Mouse (Mus musculus) midbrain, embryonic 16.5 days (tissue): ENCODE data around the gene Foxg1. TPM values are rescaled to one million over a fixed set of nuclear protein-coding genes. Genes with fewer than 3 reads are reported as not detected.

ENCODE experiments used
- ATAC-seq: fragments of 200-750 bp; cut with Nextera tagmentation; 2 replicates; pipeline ENCODE4 v1.8.0; 2017; ENCODE audit warnings: moderate TSS enrichment
- H3K27ac ChIP-seq: fragments of 300-500 bp; sonication (generic); 2 replicates; pipeline ENCODE4 v1.5.1; 2014; ENCODE audit warnings: mild to moderate bottlenecking, low read length, mixed read lengths
- H3K27me3 ChIP-seq: fragments of 300-500 bp; sonication (generic); 2 replicates; pipeline ENCODE4 v1.6.1; 2014; ENCODE audit warnings: low read depth, low read length, mixed read lengths; ENCODE audit not compliant: control insufficient read depth, insufficient read depth
- H3K36me3 ChIP-seq: fragments of 300-500 bp; sonication (generic); 2 replicates; pipeline ENCODE4 v1.6.1; 2014; ENCODE audit warnings: mild to moderate bottlenecking, low read length, moderate library complexity, mixed read lengths; ENCODE audit not compliant: control insufficient read depth, insufficient read depth
- H3K4me1 ChIP-seq: fragments of 300-500 bp; sonication (generic); 2 replicates; pipeline ENCODE4 v1.6.1; 2014; ENCODE audit warnings: mild to moderate bottlenecking, low read length, mixed read lengths; ENCODE audit not compliant: control insufficient read depth, insufficient read depth
- H3K4me2 ChIP-seq: fragments of 300-500 bp; sonication (generic); 2 replicates; pipeline ENCODE4 v1.6.1; 2014; ENCODE audit warnings: mild to moderate bottlenecking, low read length, mixed read lengths
- H3K4me3 ChIP-seq: fragments of 300-500 bp; sonication (generic); 2 replicates; pipeline ENCODE4 v1.5.1; 2014; ENCODE audit warnings: low read depth, mild to moderate bottlenecking, low read length, moderate library complexity, mixed read lengths
- H3K9ac ChIP-seq: fragments of 300-500 bp; sonication (generic); 2 replicates; pipeline ENCODE4 v1.6.1; 2014; ENCODE audit warnings: low read depth, low read length, mixed read lengths
- H3K9me3 ChIP-seq: fragments of 300-500 bp; sonication (generic); replicated peaks from 2 replicates; pipeline ENCODE4 v1.6.1; 2014; ENCODE audit warnings: mild to moderate bottlenecking, low read length, mixed read lengths; ENCODE audit not compliant: control insufficient read depth, poor library complexity, severe bottlenecking
- WGBS: fragments of 180-500 bp; shearing (Covaris S2); extraction: QIAGEN DNeasy Blood & Tissue Kit; methylation state at CpG from one replicate; pipeline ENCODE4 v1.1.7; 2014; 5-methylcytosine and 5-hydroxymethylcytosine counted together
- polyA plus RNA-seq: library from polyadenylated mRNA; unstranded; fragments of >200 nt; fragmentation: Nextera tagmentation; extraction: Ambion mirVana; gene quantifications from 2 replicates; pipeline ENCODE4 v1.2.1, GENCODE M21; 2015

The Foxg1 gene
- polyA plus RNA-seq, 1 experiment from 2014 or later: 1.7 TPM

- Histone ChIP-seq H3K4me1 (peaks cover 10% of the 10 kb centered on the region), H3K4me2 (no peak overlapping the region), H3K9me3 (no peaks in the 10 kb centered on the region), H3K27me3 (peaks cover 37% of the 10 kb centered on the region), H3K9ac (no peak overlapping the region), H3K27ac (no peak overlapping the region), H3K36me3 (no peaks in the 10 kb centered on the region), H3K4me3 (no peak overlapping the region)
- WGBS: 21% methylated on average over 4 of the region's 4 CpGs
- no peak for ATAC-seq
Measured at GRCm38 (mm10) chr12:49397443-49398162, 15.1 kb downstream of the Foxg1 start.

DNA sequence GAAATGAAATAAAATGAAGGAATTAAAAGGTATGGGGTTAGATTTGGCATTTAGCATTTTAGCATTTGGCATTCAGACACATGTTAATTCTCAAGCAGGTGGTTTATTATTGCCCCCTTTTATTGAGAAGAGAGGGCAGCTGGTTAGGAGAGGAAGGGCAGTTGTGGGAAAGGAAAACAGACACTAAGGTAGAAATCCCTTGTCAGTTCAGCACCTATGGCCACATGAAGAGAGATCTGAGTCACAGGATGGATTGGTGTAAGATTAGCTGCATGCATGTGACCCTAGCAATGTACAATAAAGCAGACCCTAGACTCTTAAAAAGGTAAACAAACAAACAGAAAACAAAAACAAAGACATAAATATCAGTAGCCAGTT, 15.7 kb downstream of the Foxg1 start:
- Histone ChIP-seq H3K27me3 (peaks cover 38% of the 10 kb centered on the region), H3K4me2 (no peak overlapping the region), H3K9ac (no peak overlapping the region), H3K27ac (no peak overlapping the region), H3K4me3 (no peak overlapping the region), H3K4me1 (peaks cover 10% of the 10 kb centered on the region), H3K36me3 (no peaks in the 10 kb centered on the region), H3K9me3 (no peaks in the 10 kb centered on the region)
- no peak for ATAC-seq

- H3K4me1 ChIP-seq: peaks cover 10% of the 10 kb centered on the region
- no peak overlapping the region for H3K27ac ChIP-seq
- WGBS: 18% methylated on average over 3 of the region's 3 CpGs
- H3K4me2 ChIP-seq: no peak overlapping the region
- H3K36me3 ChIP-seq: no peaks in the 10 kb centered on the region
- ATAC-seq: no peak
- peaks cover 41% of the 10 kb centered on the region for H3K27me3 ChIP-seq
- H3K4me3 ChIP-seq: no peak overlapping the region
- H3K9me3 ChIP-seq: no peaks in the 10 kb centered on the region
- H3K9ac ChIP-seq: no peak overlapping the region
Measured at GRCm38 (mm10) chr12:49398636-49399035, 16.2 kb downstream of the Foxg1 start.

DNA sequence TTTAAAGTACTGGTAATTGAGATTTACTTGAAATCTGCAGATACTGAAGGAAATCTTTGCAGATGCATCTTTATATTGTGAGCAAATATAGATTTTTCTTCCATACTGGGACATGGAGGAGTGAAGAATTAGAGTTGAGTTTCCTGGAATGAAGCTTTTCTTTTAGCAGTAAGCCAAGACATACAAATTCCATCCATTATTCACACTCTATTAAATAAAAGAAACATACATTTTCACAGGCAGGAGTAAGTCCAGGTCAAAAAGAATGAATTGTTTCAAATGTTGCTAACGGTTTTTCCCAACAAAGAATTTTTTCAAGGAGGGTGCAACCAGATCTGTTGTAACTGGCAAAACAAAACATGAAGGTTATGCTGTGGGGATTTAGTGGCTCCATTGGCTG, 17.2 kb downstream of the Foxg1 start:
- Histone ChIP-seq H3K9me3 (no peaks in the 10 kb centered on the region), H3K36me3 (no peaks in the 10 kb centered on the region), H3K27me3 (peaks cover 41% of the 10 kb centered on the region), H3K4me2 (no peak overlapping the region), H3K27ac (no peak overlapping the region; the same call in 1 of the 2 replicates), H3K9ac (no peak overlapping the region), H3K4me3 (no peak overlapping the region), H3K4me1 (peaks cover 10% of the 10 kb centered on the region)
- WGBS: 4% methylated on average over 1 of the region's 1 CpGs
- no peak for ATAC-seq

DNA sequence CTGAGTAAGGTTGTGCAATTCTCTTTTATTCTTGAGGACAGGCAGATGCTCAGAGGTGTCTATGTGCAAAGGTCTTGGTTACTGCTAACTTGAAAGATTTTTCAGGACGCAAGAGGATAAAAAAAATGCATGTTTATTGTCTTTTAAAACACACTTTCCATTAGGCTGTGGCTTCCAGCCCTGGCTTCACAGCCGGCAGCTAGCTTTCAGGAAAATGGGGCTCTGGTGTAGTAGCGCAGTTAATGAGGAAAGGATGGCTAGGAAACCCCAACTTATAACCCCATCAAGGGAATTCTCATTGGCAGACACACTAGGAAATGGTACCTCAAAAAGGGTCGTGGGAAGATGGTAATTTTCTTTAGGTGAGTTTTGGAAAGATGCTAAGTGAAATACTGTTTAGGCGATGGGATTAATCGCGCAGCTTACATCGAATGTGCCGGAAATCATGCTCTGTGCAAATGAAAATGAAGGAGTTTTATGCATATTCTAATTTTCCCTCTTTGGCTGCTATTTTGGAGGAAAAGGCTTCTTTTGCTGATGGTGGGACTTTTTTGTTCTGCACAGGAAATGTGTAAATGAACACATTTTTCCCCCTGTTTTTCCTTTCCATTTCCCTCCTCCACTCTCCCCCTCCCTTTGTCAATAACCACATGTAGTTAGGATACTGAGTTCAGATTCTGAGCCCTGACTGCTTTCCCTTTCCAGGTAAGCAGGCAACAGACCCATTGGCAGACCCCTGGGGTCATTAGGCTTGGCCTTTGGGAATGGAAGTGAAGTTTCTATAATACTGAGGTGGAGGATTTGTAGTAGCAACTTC, 17.8 kb downstream of the Foxg1 start:
- no peak overlapping the region for H3K4me3 ChIP-seq

DNA sequence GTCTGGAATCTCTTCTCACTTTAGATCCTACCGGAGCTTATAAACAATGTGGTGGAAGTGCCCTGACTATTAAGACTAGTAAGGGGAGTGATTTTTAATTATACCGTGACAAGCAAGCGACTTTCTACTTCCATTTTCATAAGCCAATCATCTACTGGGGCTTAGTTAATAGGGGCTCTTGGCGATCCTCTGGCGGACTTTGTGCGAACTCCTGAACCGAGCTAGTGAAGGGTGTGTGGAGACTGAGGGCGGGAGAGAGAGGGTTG, 18.3 kb downstream of the Foxg1 start:
- Histone ChIP-seq H3K27ac (peak overlapping the region; percentile 68; the same call in 1 of the 2 replicates), H3K4me3 (peak overlapping the region; percentile 41), H3K27me3 (peaks cover 41% of the 10 kb centered on the region), H3K4me1 (peaks cover 10% of the 10 kb centered on the region), H3K9ac (no peak overlapping the region), H3K9me3 (no peaks in the 10 kb centered on the region), H3K36me3 (no peaks in the 10 kb centered on the region), H3K4me2 (peak overlapping the region; percentile 74)
- under 1% methylated on average over 8 of the region's 8 CpGs for WGBS
- peak; percentile 79 for ATAC-seq

More for the DNA sequence above, 17.8 kb downstream of the Foxg1 start:
- no peaks in the 10 kb centered on the region for H3K9me3 ChIP-seq
- 2% methylated on average over 9 of the region's 9 CpGs for WGBS
- peak overlapping the region; percentile 74; the same call in 1 of the 2 replicates for H3K4me2 ChIP-seq
- H3K9ac ChIP-seq: no peak overlapping the region
- H3K27me3 ChIP-seq: peaks cover 41% of the 10 kb centered on the region
- peaks cover 10% of the 10 kb centered on the region for H3K4me1 ChIP-seq
- H3K36me3 ChIP-seq: no peaks in the 10 kb centered on the region
- 0 out of 2 replicates have a peak, but pooled peaks have one; percentile 14 for ATAC-seq
- H3K27ac ChIP-seq: no peak overlapping the region; the same call in 1 of the 2 replicates

- Histone ChIP-seq H3K27me3 (peaks cover 41% of the 10 kb centered on the region), H3K4me1 (peaks cover 10% of the 10 kb centered on the region), H3K9me3 (no peaks in the 10 kb centered on the region), H3K4me3 (peak overlapping the region; percentile 41), H3K27ac (peak overlapping the region; percentile 68), H3K4me2 (peak overlapping the region; percentile 74), H3K36me3 (no peaks in the 10 kb centered on the region), H3K9ac (peak overlapping the region; percentile 57)
- WGBS: under 1% methylated on average over 46 of the region's 68 CpGs
- ATAC-seq: peak; percentile 81
Measured at GRCm38 (mm10) chr12:49401119-49401795, 18.8 kb downstream of the Foxg1 start.

DNA sequence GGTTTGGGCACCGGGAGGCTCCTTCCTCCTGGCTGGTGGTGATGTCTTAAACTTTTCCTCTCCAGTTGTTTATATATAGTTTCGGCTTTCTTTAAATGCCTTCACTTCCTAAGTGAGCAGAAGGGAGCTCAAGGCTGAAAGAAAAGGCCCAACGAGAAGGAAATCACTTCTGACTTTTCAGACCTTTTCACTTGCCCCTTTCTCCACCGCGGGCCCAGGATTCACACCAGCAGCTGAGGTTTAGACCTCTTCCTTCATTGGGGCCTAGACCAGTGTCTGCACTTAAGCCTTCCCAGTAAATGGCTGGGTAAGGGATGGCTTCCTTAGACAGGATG, 19.3 kb downstream of the Foxg1 start:
- Histone ChIP-seq H3K27ac (peak overlapping the region; percentile 68; the same call in 1 of the 2 replicates), H3K27me3 (peaks cover 39% of the 10 kb centered on the region), H3K9ac (0 out of 2 replicates have a peak overlapping the region, but pooled peaks have one; percentile 57), H3K9me3 (no peaks in the 10 kb centered on the region), H3K36me3 (no peaks in the 10 kb centered on the region), H3K4me1 (peaks cover 10% of the 10 kb centered on the region), H3K4me2 (peak overlapping the region; percentile 74), H3K4me3 (peak overlapping the region; percentile 41)
- no peak for ATAC-seq
- WGBS: 2% methylated on average over 5 of the region's 5 CpGs

- no peak overlapping the region for H3K4me3 ChIP-seq
- no peaks in the 10 kb centered on the region for H3K9me3 ChIP-seq
- no peak for ATAC-seq
- no peak overlapping the region for H3K27ac ChIP-seq
- H3K9ac ChIP-seq: no peak overlapping the region
- no peak overlapping the region for H3K4me2 ChIP-seq
- 15% methylated on average over 2 of the region's 2 CpGs for WGBS
- peaks cover 8% of the 10 kb centered on the region for H3K27me3 ChIP-seq
- no peaks in the 10 kb centered on the region for H3K4me1 ChIP-seq
- H3K36me3 ChIP-seq: no peaks in the 10 kb centered on the region
Measured at GRCm38 (mm10) chr12:49409833-49410232, 27.4 kb downstream of the Foxg1 start.
